Mouse (Mus musculus) megakaryocyte, embryonic 14.5 days (primary cell): ENCODE measurements at regions not wholly inside any gene's neighbourhood (a gene's known extent, or its start where the extent isn't known, plus 50 kb on each side); places are given as distances from the start of the nearest gene placed in this dataset.

ENCODE experiments used
- FLI1 ChIP-seq: IDR thresholded peaks from 2 replicates; pipeline ENCODE4 v1.6.1; 2012; ENCODE audit warnings: low read length, inconsistent platforms, mixed read lengths
- GATA1 ChIP-seq: IDR thresholded peaks from 3 replicates; pipeline ENCODE4 v1.6.1; 2012; ENCODE audit warnings: mixed read lengths, low read length, inconsistent platforms, borderline replicate concordance

- TF ChIP-seq GATA1 = no peak
- TF ChIP-seq FLI1 = no peak
Observed at GRCm38 (mm10) chr19:59568907-59569306, 110.7 kb downstream of the Emx2 start.
